Mouse (Mus musculus): ENCODE measurements around the gene Ttc7b.

Gene Ttc7b

DNA sequence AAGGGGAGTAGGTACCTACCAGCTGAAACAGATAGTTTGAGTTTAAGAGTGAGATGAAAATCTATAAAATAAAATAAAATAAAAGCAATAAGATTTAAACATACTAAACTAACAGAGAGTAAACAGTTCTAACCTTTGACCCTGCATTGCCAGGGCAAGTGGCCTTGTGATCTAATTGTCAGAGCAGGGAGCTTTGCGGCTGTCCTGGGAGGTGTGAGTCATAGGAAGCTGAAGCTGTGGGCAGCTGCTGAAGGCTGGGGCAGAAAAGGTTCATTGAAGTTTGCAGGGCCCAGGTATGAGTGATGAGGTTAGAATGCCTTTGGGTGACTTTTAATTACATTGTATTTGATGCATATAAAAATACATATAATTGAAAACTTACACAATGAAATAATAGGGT is 5.3 kb upstream of the Ttc7b start:
- DNase-seq (ENCODE audit: low read depth, low spot score) = no peak

DNA sequence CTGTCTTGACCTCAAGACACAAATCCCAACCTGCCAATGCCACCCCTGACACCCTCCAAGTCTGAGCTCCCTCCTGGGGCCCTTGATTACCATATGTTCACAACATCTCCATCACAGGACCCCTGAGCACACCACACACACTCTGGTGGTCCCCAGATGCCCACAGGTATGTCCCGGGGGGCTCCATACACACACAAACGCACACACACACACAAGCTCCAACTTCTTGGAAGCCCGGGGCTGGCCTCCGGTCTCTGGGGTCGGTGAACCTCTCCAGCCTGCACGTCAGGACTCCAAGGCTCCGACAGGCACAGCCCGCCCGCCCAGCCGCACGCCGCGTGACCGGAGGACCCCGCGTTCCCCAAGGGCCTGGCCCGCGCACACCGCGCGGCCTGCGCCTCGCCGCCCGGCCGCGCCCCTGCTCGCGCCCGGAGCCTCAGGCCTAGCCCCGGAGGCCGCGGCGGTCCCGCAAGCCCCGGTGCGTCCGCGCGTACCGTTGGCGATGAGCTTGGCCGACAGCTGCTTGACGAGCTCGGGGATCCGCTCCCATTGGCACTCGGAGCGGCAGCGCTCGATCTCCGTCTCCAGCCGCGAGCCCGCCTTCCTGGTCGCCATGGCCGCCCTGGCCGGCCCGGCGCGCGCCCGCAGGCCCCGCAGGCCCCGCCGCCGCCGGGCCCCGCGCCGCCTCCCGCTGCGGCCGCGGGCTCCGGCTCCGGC is 391 bp downstream of the Ttc7b start:
- DNase-seq (ENCODE audit: low read depth, low spot score) = peak; percentile 33

DNA sequence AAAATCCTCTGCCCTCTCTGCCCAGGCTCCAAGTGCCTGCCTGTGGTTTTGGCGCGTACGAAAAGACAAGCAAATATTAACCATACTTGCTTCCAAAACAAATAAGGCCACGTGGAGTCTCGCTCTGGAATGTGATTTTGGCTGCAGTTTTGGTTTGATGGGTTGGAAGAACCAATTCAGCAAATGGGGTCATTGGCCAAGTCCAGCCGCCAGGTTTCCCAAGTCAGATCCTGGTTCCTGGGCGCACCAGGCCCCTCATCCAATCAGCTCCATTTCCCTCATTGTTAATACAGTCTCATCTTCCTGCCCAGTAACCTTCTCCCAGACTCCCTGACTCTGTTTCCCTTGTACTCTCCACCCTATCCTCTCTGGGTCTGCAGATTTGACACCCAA is 946 bp downstream of the Ttc7b start:
- no peak for DNase-seq (ENCODE audit: low read depth, low spot score)

DNA sequence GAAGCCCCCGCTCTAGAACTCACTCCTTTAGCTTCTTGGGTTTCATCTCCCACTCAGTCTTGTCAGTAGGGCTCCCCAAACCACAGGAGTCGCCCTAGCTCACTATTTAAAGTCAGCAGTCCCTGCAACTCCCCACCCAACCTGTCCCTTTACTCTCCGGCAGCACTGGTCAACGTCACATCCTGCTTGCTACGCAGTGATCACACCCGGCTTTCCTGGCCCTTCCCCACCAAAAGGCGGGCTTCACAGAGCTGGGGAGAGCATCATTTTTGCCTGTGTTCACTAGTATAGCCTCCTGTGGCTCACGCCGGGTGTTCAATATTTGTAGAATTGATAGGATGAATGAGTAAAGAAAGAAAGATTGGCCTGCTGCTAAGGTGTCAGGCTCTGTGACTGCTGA is 3.3 kb downstream of the Ttc7b start:
- DNase-seq (ENCODE audit: low read depth, low spot score) = no peak

DNA sequence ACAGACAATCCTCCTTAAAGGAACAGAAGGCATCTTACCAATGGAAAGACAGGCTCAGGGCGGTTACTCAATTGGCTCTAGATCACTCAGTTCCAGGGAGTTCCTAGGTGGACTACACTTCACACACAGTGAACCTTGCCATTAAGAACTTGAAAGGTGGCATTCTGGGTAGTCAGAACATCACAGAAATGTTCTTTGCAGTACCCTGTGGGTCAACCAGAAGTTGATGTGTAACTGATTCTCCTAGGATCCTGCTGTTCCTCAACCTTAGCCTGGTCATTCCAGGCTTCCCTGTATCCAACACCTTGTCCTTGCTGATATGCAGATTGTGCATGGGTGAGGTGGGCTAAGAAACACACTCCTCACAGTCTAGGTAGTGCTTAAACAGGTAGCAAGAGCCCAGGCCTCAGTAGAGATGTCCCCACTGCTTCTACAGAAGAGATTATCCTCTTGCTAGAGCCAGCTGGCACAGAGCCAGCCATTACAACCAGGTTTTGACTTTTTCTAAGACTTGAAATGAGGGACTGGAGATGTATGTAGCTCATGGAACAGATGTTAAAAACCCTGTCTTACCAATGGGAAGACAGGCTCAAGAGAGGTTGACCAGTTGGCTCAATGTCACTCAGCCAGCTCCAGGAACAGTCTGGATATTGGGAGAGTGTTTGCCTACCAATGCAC is 4.3 kb downstream of the Ttc7b start:
- no peak for DNase-seq (ENCODE audit: low read depth, low spot score)

DNA sequence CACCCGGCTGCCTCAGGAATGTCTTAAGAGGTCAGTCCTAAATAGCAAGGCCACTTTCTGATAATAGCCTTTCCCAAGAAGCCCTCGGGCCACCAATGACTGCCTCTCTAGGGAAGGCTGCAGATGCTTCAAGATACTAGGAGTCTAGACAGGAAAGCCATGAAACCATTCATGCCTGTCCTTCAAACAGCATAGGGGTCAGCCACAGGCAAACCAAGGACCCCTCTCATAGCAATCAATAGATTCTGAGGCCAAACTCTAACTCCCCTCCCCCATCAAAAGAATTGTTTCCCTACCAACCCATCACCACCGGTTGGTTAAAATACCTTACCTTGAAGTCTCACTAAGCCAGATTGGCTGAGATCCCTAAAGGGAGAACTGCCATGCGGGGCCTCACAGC is 5.1 kb downstream of the Ttc7b start:
- DNase-seq (ENCODE audit: low read depth, low spot score) = no peak

DNA sequence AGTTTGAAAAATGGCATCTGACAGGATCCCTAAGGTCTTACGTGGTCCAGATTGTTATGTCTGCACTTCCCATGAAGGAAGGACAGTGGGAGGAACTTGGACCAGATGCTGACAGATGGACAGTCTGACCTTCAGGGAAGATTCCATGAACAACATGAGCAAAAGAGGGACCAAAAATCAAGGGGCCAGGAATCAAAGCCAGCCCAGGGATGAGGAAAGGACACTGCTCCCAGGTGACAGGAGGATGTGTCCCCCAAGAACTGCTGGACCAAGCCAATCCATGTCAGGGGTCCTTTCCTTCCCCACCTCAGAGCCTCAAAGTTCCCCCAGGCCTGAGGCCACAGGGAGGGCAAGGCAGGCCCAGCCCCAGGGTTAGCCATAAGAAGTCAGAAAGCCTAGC is 6.0 kb downstream of the Ttc7b start:
- DNase-seq (ENCODE audit: low read depth, low spot score) = no peak

DNA sequence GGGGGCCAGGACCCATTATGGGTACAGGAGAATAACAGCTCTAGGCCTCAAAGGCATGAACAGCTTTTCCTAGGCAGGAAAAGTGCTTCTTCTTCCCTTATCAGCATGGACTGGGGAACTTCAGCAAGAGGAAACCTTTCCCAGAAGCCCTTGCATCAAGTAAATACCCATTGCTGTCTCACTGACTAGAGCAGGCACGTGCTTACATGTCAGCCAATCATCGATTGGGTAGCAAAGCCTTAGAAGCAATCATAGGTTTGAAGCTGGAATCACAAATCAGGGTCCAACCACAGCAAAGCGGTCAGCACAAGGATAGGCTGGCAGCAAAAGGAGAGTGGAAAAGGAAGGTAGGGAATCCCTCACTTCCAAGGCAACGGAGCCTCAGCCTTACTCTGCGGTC is 7.5 kb downstream of the Ttc7b start:
- DNase-seq (ENCODE audit: low read depth, low spot score) = no peak

DNA sequence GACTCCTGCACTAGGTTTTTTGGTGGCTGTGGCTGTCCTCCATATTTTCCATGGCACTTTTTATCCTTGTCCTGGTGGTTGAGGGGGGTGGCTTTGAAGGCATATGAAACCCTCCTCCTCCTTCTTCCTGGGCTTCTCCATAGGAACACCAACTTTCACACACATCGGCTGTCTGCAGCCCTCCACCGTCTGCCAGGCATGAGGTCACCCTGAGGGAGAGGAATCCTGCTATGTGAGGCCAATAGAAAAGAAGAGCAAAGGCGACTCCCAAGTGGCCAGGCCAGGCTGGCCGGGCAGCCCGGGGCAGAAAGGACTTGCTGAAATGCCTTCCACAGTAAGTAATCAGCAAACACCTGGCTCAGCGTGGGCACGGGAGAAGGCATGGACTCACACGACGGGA is 8.0 kb downstream of the Ttc7b start:
- no peak for DNase-seq (ENCODE audit: low read depth, low spot score)

DNA sequence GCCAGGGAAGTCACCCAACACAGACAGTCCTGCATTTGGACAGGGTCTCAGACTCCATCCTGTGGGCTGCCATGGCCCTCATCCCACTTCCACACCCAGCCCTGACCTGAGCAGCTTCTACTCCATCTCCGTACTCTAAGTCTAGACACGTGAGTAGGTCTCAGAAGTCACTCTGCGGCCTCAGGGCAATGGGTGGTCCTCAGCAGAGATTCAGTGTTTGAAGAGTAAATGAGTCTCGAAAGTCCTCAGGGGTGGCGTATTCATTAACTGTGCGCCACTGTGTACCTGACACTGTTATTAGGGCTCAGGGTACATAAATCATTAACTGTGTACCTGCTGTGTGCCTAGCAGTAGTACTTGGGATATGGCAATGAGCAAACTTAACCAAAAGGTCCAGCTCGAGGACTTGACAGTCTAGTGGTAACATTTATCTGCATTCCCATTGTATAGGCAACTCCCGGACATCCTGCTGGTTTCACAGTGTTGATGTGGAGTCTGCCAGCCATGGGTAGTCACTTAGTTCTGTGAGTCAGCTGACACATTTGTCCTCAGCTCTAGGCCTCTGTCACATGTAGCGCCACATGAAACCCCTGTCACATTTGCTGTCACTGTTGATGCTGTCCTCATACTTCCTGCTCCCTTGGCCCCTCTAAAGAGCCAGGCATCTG is 10.9 kb downstream of the Ttc7b start:
- no peak for DNase-seq (ENCODE audit: low read depth, low spot score)

DNA sequence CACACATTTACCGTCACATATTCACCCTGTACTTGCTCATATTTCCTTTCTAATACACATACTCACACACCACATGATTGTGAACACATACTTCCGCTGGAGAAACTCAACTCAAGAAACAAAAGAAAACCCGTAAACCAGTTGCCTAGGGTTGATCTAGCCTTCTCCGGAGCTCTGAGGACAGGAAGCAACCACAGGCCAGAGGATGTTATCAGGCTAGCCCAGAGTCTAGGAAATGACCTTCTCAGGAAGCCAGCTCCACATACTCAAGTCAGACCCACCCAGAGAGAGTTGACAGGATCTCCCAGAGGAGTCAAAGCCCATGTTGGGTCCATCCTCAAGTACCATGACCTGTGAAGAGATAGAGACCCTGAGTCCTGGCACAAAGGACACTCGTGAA is 12.0 kb downstream of the Ttc7b start:
- DNase-seq (ENCODE audit: low read depth, low spot score) = no peak

DNA sequence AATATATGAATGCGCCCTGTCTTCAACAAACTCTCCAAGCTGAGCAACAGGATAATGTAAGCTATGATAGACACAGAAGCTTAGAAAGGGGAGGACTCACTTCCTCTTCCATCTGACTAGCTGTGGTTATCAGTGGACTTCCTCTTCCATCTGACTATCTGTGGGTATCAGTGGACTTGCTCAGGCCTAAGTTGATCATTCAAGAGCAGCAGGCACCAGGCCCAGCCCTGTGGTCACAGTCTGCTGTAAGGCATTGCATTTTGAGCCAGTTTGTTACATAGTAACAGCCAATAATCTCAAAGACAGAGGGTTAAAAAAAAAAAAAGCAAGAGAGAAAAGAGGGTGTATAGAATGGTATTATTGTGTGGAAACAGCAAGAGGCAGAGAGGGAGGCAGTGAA is 15.1 kb downstream of the Ttc7b start:
- DNase-seq (ENCODE audit: low read depth, low spot score) = no peak

DNA sequence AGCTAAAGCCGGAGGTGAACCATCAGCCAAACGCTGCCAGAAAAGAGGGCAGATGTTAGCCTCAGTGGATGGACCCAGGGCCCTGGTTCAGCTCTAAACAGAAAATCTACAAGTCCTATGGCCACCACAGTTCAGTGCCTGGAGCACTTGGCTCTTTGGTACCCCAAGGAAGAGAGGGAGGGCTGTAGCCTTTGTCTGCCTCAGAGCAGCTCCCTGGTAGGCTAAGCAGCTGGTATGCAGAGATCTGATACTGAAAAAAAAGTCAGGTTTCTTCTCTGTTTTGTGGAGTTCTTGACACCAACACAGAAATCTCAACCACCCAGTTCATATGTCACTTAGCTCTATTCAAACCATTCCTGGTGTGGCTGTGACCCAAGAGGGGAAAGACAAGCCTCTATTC is 16.0 kb downstream of the Ttc7b start:
- no peak for DNase-seq (ENCODE audit: low read depth, low spot score)

DNA sequence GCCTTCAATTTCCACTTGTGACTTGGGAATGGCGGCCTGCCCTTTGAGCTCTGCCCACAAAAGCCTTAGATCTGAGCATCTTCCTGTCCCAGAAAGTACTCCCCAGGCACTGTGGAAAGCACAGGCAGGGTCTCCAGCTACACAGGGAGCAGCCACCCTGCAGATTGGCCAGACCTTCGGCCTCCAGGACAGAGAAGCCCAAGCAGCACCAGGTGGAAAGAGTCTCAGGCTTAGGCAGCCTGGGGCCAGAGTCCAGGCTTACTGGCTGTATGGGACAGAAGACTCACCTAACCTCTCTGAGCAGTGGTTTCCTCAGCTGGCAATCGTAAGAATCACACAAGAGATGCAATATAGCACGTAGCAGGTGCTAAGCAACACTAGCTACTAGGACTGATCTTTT is 17.0 kb downstream of the Ttc7b start:
- no peak for DNase-seq (ENCODE audit: low read depth, low spot score)

DNA sequence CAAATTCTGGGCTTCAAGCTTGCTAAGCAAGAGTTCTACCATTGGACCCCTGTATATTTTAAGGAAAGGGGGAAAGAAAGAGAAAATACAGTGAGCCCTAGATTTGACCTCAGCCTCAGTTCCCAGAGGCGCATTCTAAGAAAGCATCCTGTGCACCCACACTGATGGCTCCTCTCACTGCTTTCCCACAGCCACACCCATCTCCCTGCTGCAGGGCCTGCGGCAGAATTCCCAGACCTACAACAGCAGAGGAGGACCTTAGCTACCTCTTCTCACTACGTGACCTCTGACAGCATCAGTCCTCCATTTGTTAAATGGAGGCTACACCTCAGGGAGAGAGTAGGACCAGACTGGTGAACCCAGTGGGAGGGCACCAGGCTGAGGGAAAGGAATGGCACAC is 18.1 kb downstream of the Ttc7b start:
- DNase-seq (ENCODE audit: low read depth, low spot score) = no peak

DNA sequence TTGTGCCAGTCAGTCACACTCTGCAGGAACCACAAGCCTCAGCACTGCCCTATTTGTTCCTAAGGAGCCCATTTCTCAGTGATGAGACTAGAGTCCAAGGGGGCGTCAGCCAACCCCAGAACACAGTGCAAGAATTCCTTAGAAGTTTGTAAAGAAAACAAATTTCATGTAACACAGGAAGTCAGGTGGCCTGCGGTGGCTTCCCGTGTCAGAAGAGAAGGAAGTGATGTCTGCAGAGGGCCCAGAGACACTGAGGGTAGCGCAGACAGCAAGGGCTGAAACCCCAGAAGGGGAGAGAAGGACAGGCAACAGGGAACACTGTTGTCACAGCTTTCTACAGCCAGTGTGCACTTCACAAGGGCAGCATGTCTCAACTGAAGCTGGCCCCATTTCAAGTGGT is 19.4 kb downstream of the Ttc7b start:
- DNase-seq (ENCODE audit: low read depth, low spot score) = no peak

DNA sequence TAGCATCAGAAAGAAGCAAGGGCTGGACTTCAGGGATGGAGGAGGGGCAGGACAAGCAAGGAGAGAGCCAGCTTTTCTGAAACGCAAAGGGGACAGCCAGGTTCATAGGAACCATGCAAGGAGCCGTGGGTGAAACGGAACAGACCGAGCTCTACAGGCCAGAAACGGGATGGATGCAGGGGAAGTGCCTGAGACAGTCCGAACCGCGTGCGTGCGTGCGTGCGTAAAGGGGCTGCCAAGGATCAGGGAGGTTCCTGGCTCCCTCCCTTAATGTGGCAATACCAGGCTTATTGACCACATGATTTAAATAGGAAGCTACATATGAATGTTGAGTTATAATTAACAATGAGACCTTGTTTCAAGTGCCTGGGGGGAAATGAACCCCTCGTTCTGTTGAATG is 21.2 kb downstream of the Ttc7b start:
- DNase-seq (ENCODE audit: low read depth, low spot score) = no peak

DNA sequence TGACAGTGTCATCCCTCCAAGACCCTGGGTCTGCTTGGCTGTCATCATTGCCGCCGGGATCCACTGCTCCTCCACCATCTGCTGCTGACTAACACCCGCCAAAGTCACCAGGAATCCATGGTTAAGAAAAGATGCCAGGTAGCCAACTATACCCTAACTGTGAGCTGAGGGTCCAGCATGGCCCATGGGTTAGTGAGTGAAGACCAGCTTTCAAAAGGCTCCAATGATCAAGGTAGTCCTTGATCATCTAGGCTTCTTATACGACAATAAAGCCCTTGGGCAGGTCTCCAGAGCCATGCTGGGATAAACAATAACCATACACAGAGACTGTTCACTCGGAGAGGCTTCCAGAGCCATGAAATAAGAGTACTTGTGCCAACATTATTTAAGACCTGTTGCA is 22.6 kb downstream of the Ttc7b start:
- no peak for DNase-seq (ENCODE audit: low read depth, low spot score)

DNA sequence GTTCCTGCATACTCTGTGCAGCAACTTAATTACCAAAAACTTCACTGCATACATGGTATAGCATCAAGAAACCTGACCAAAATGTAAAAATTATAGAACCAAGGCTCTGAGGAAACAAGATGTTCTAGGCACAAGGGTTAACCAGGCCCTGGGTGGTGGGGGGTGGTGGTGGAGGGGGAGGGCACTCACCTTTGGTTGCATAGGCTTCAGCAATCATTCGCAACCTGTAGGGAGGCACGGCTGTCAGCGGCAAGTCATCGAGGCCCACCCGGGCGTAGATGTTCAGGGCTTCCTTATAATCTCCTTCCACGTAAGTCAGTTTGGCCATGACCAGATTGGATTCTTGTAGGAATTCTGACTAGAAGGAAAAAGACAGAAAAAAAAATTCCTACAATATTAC is 25.5 kb downstream of the Ttc7b start:
- no peak for DNase-seq (ENCODE audit: low read depth, low spot score)

DNA sequence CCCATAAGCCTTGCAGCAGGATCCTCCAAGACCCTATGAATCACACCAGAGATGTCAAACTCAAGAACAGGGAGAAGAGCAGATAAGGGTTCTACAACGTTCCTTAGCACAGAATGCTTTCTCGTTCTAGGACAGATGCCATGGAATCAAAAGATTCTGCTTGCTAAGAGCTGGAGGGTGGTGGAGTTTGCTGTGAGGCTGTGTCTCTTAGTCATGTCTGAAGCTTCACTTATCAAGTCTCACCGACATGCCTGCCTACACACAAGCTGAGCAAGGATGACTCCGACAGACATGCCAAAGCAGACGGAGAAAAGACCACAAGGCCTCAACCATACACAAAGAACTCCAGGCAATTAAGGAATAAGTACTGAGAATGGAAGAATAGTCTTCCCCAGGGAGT is 27.4 kb downstream of the Ttc7b start:
- no peak for DNase-seq (ENCODE audit: low read depth, low spot score)

DNA sequence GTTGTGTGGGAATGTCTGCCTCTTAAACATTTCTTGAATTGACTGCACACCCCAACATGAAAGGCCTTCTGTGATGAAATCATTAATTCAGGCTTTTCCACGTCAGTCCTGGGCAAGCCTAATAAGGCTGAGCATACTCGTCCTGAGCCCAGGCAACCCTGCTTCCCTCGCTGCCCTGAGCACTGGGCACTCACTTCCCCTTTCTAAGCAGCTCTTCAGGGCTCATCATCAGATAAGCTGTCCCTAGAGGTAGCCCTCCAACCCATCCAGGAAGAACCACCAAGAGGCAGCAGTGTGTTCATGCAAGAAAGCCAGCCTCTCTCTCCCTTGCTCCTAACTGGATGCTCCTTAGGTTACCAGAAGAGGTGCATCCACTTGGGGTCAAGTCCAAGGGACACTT is 27.9 kb downstream of the Ttc7b start:
- DNase-seq (ENCODE audit: low read depth, low spot score) = no peak

DNA sequence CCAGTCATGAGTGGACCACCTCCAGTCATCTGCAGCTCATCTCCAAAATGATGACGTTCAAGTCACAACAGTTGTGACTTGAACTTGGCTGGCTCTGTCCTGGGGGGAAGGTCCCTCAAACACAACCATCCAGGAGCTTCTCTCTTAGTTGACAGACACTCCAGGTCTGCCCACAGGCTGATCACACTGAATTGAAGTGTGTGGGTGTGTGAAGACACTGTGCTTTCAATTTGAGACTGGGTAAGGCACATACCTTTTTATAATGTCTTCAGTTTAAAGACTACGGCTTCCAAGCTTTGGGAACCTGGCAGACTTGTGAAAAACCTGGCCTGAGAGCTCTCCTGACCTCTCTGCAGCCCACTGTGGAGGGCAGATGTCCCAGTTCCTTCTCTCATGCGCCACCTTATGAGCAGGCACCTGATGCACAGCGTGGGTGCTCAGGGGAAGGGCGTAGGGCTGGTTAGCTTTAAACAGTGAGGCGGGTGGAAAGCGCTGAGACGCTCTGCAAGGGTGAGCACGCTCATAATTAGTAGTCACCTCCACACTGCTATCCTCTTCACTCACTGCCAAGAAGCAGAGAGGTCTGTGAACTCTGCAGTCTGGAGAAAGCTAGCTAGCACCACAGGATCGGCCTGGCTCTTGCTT is 28.5 kb downstream of the Ttc7b start:
- no peak for DNase-seq (ENCODE audit: low read depth, low spot score)

DNA sequence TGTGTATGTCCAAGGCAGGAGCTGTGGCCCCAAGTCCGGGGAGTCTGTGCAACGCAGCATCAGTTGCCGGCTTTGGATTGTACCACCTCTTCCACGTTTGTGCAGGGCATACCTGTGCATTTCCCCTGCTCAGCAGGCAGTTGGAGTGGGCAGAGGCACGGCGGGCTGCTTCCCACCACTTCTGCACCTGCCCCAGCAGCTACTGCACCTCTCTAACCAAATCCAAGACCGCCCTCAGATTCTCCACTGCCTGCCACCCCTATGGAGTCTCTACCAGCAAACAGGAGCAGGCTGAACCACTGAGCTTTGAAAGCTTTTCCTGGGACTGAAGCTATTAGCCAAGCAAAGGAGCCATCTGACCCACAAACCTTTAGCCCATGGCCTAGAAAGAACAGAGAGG is 30.8 kb downstream of the Ttc7b start:
- no peak for DNase-seq (ENCODE audit: low read depth, low spot score)
